Mouse (Mus musculus) embryonic fibroblast, embryonic 13.5 days (primary cell): Measurements from ENCODE around the gene Gm10320.

Source experiments
- CTCF ChIP-seq: IDR thresholded peaks from 2 replicates; pipeline ENCODE4 v1.5.1; 2011; ENCODE audit warnings: mild to moderate bottlenecking, control low read depth, low read length, moderate library complexity, borderline replicate concordance; ENCODE audit not compliant: insufficient read depth
- POLR2A ChIP-seq: IDR thresholded peaks from 2 replicates; pipeline ENCODE4 v1.6.1; 2011; ENCODE audit warnings: low read depth, mild to moderate bottlenecking, control low read depth, low read length, moderate library complexity

DNA sequence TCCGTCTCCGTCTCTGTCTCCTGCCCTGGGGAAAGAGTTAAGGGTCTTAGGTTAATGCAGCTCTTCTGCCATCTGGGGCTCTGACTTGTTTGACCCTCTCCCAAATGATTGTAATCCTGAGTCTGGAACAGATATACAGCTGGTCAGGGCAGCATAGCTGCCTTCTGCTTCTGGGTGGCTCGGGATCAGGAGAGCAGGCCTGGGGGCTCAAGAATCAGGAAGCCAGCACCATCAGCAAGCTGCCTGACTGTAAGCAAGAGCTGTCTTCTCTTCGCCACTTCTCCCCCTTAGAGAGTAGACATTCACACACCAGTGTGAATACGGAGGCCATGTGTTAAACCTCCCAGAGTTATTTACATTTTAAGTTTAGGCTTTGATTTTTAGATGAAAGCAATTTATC, 25.9 kb upstream of the Gm10320 start:
- no peak for TF ChIP-seq CTCF
- TF ChIP-seq POLR2A = no peak
